In the genomic region with DNA sequence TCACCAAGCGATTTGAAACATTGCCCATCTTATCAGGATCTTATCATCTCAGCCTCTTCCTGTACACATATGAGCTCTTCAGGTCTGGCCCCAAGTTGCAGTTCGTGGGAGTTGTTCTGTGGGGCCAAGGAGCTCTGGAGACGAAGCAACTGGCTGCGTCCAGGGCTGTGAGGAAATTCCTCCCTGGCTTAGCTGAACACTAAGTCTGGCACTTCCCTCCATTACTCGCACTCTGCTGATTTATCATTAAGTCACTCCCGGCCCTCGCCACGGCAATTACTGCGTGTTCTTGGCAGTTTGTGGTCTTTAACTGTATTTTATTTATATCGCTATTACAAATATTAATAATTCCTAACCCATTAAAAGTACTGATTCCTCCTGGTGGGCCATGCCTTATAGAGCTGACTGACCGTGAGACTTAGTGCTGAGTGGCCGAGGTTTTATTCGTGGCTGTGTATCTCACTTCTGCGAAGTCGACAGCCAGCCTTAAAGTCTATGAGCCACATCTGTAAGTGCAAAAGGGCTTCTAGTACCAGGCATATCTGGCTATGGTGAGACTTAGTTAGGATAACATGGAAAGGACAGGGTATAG, we compare ENCODE assay signal across 12 mouse cellular contexts. TPM values are rescaled to one million over a fixed set of nuclear protein-coding genes. Genes with fewer than 3 reads are reported as not detected.
DNase-seq lines count a peak whose midpoint lies in the region; ATAC-seq and TF ChIP-seq lines count a peak whose summit lies in the region.
"Had no signal": no experiment of that assay in that cellular context is flagged by ENCODE, and none has a peak within 500 bp of the region (broad histone marks: within the 10 kb centered on the region; RNA-seq: fewer than 3 reads in every experiment).

No protein-coding gene starts in this region.

- no peak for ATAC-seq in liver, postnatal 0 days
- ATAC-seq: CD4-positive, CD25-positive, alpha-beta regulatory T cell, adult 4 months; forebrain, embryonic 16.5 days; midbrain, embryonic 16.5 days had no signal

- no peaks in the 10 kb centered on the region for H3K4me1 ChIP-seq in midbrain, embryonic 10.5 days
- no peaks in the 10 kb centered on the region for H3K4me1 ChIP-seq in liver, postnatal 0 days (ENCODE audit: insufficient read depth)

- no peak overlapping the region for H3K4me2 ChIP-seq in liver, postnatal 0 days (ENCODE audit: low read depth, low read length)

- H3K9ac ChIP-seq in liver, postnatal 0 days (replicated peaks), result no peak overlapping the region

- TF ChIP-seq EP300 in liver, postnatal 0 days (IDR thresholded peaks at IDR 0.05; ENCODE audit: low read depth), result no peak

- peak; percentile 50 to 62 for DNase-seq in kidney, postnatal 4 days
- DNase-seq in kidney, postnatal 25 days, result no peak
- peak; percentile 50 for DNase-seq in gastrocnemius, postnatal 14 days
- peak; percentile 37 to 40 for DNase-seq in heart, postnatal 36 days
- DNase-seq in lung, postnatal 4 days, result peak; percentile 49 to 78
- no peak for DNase-seq in midbrain, embryonic 10.5 days (ENCODE audit: low spot score)
- DNase-seq in liver, postnatal 0 days, result no peak
- no peak for DNase-seq in yolk sac, embryonic 10.5 days (ENCODE audit: low spot score)
- DNase-seq: cerebellum, postnatal 14 days had no signal

- no peaks in the 10 kb centered on the region for H3K9me3 ChIP-seq in midbrain, embryonic 10.5 days (replicated peaks)
- no peaks in the 10 kb centered on the region for H3K9me3 ChIP-seq in liver, postnatal 0 days (ENCODE audit: low read length)

- H3K27me3 ChIP-seq in midbrain, embryonic 10.5 days (ENCODE audit: low read depth, poor library complexity, severe bottlenecking), result no peaks in the 10 kb centered on the region
- H3K27me3 ChIP-seq in liver, postnatal 0 days (ENCODE audit: insufficient read depth, low read length), result no peaks in the 10 kb centered on the region

- peaks cover 46% of the 10 kb centered on the region for H3K36me3 ChIP-seq in midbrain, embryonic 10.5 days
- peaks cover 36% of the 10 kb centered on the region for H3K36me3 ChIP-seq in liver, postnatal 0 days (replicated peaks; ENCODE audit: insufficient read depth, low read length)

- no peak for TF ChIP-seq CTCF in liver, postnatal 0 days (IDR thresholded peaks at IDR 0.05; ENCODE audit: low read depth)

- 92% methylated on average over 15 of the region's 15 CpGs for WGBS in midbrain, embryonic 10.5 days
- 78% methylated on average over 15 of the region's 15 CpGs for WGBS in liver, postnatal 0 days (ENCODE audit: insufficient replicate concordance)

- intact Hi-C loops in gastrocnemius, postnatal 14 days (cut with DNase I; ENCODE audit: low total_unique reads), result no loop called here
- intact Hi-C loops in heart, postnatal 36 days (cut with DNase I), result no loop called here

- H3K27ac ChIP-seq in midbrain, embryonic 10.5 days (replicated peaks), result no peak overlapping the region
- H3K27ac ChIP-seq in liver, postnatal 0 days (ENCODE audit: low read depth), result no peak overlapping the region

- no peak overlapping the region for H3K4me3 ChIP-seq in midbrain, embryonic 10.5 days
- H3K4me3 ChIP-seq in liver, postnatal 0 days (ENCODE audit: low read depth, low read length), result no peak overlapping the region

RNA-seq across cellular contexts. Expression of a gene that starts 56.0 kb away (rescaled TPM):
- 1 to 10 TPM; 2.0 to 2.5 TPM for total RNA-seq in gastrocnemius, postnatal 14 days (2021)
- total RNA-seq in heart, postnatal 36 days (2021), result 1 to 10 TPM in 1 of 2 experiments, under 1 TPM in 1; 0.87 to 1.3 TPM
- 20.2 and 25.2 TPM in 2 replicates for polyA plus RNA-seq in midbrain, embryonic 10.5 days (2016; fragmentation: Nextera tagmentation; extraction: Ambion mirVana)
- 7.2 and 8.4 TPM in 2 replicates for polyA plus RNA-seq in liver, postnatal 0 days (2015; fragmentation: Nextera tagmentation; extraction: Ambion mirVana)

Comparison
In these comparisons a context has a peak if more than half of its experiments do, and no peak if none do; other contexts are left out.
1. DNase-seq: peak in kidney, postnatal 4 days (2 of 2), gastrocnemius, postnatal 14 days (single experiment), heart, postnatal 36 days (2 of 2) and lung, postnatal 4 days (2 of 2); none in kidney, postnatal 25 days (0 of 2), midbrain, embryonic 10.5 days (single experiment), liver, postnatal 0 days (single experiment) and yolk sac, embryonic 10.5 days (single experiment).